Mouse (Mus musculus) embryo, embryonic 11 days (tissue): ENCODE measurements around the gene Prex1.

ENCODE experiments used
- DNase-seq: peaks from one replicate; pipeline ENCODE4 v3.0.0-alpha.2; 2015

The Prex1 gene

GRCm38 (mm10) chr2:166598453-166599155 is 115.0 kb downstream of the Prex1 start:
- no peak for DNase-seq

- DNase-seq = no peak
These were observed 115.9 kb downstream of the Prex1 start for GRCm38 (mm10) chr2:166597763-166598162.

GRCm38 (mm10) chr2:166592034-166592912 is 121.4 kb downstream of the Prex1 start:
- DNase-seq = peak; percentile 72

GRCm38 (mm10) chr2:166584491-166584890 is 129.1 kb downstream of the Prex1 start:
- no peak for DNase-seq

GRCm38 (mm10) chr2:166583292-166583691 is 130.3 kb downstream of the Prex1 start:
- DNase-seq = no peak

GRCm38 (mm10) chr2:166581881-166582583 is 131.6 kb downstream of the Prex1 start:
- no peak for DNase-seq

- no peak for DNase-seq
These were observed 133.8 kb downstream of the Prex1 start for GRCm38 (mm10) chr2:166579793-166580192.

- no peak for DNase-seq
These were observed 134.3 kb downstream of the Prex1 start for GRCm38 (mm10) chr2:166579361-166579760.

GRCm38 (mm10) chr2:166575419-166575818 is 138.2 kb downstream of the Prex1 start:
- no peak for DNase-seq

GRCm38 (mm10) chr2:166574934-166575333 is 138.7 kb downstream of the Prex1 start:
- peak; percentile 81 for DNase-seq

- DNase-seq = no peak
These were observed 140.0 kb downstream of the Prex1 start for GRCm38 (mm10) chr2:166573621-166574020.

GRCm38 (mm10) chr2:166572297-166572696 is 141.3 kb downstream of the Prex1 start:
- DNase-seq = no peak

GRCm38 (mm10) chr2:166569182-166569581 is 144.4 kb downstream of the Prex1 start:
- DNase-seq = no peak

- no peak for DNase-seq
These were observed 148.1 kb downstream of the Prex1 start for GRCm38 (mm10) chr2:166565503-166565902.

- peak; percentile 81 for DNase-seq
These were observed 149.2 kb downstream of the Prex1 start for GRCm38 (mm10) chr2:166564455-166564854.

GRCm38 (mm10) chr2:166563890-166564289 is 149.7 kb downstream of the Prex1 start:
- DNase-seq = peak; percentile 90

GRCm38 (mm10) chr2:166563076-166563475 is 150.6 kb downstream of the Prex1 start:
- no peak for DNase-seq

- no peak for DNase-seq
These were observed 151.9 kb downstream of the Prex1 start for GRCm38 (mm10) chr2:166561781-166562180.

- DNase-seq = no peak
These were observed 152.8 kb downstream of the Prex1 start for GRCm38 (mm10) chr2:166560826-166561225.

- peak; percentile 56 for DNase-seq
These were observed 154.1 kb downstream of the Prex1 start for GRCm38 (mm10) chr2:166559531-166559930.

- no peak for DNase-seq
These were observed 158.1 kb downstream of the Prex1 start for GRCm38 (mm10) chr2:166555508-166555907.

GRCm38 (mm10) chr2:166554169-166554505 is 159.5 kb downstream of the Prex1 start:
- no peak for DNase-seq

GRCm38 (mm10) chr2:166553502-166554168 is 160.0 kb downstream of the Prex1 start:
- peak; percentile 87 for DNase-seq
